ENCODE assay signal across 9 mouse cellular contexts in genomic region chr3:69962187-69962586, GRCm38 (mm10). TPM values are rescaled to one million over a fixed set of nuclear protein-coding genes. Genes with fewer than 3 reads are reported as not detected.
A peak's percentile ranks its signal among the peaks of the same experiment; 100 is the strongest.
DNase-seq lines count a peak whose midpoint lies in the region; ATAC-seq and TF ChIP-seq lines count a peak whose summit lies in the region.
"Had no signal": no experiment of that assay in that cellular context is flagged by ENCODE, and none has a peak within 500 bp of the region (broad histone marks: within the 10 kb centered on the region; RNA-seq: fewer than 3 reads in every experiment).

No protein-coding gene starts in this region.

- H3K4me3 ChIP-seq in midbrain, postnatal 0 days (ENCODE audit: low read depth, low read length) = no peak overlapping the region
- no peak overlapping the region for H3K4me3 ChIP-seq in midbrain, embryonic 11.5 days (ENCODE audit: low read depth, low read length)
- no peak overlapping the region for H3K4me3 ChIP-seq in small intestine, adult 2 months (ENCODE audit: low read depth, low read length)

- no peaks in the 10 kb centered on the region for H3K36me3 ChIP-seq in midbrain, postnatal 0 days (ENCODE audit: insufficient read depth, low read length)
- H3K36me3 ChIP-seq in midbrain, embryonic 11.5 days (ENCODE audit: control insufficient read depth, insufficient read depth, low read length) = no peaks in the 10 kb centered on the region
- no peaks in the 10 kb centered on the region for H3K36me3 ChIP-seq in small intestine, adult 2 months (ENCODE audit: control insufficient read depth, insufficient read depth, low read length)

- no peak for TF ChIP-seq POLR2A in small intestine, adult 2 months (IDR thresholded peaks at IDR 0.05; ENCODE audit: low read depth, low read length)

- no peaks in the 10 kb centered on the region for H3K27me3 ChIP-seq in midbrain, postnatal 0 days (ENCODE audit: insufficient read depth, low read length)
- H3K27me3 ChIP-seq in midbrain, embryonic 11.5 days (ENCODE audit: control insufficient read depth, insufficient read depth, low read length) = no peaks in the 10 kb centered on the region
- no peaks in the 10 kb centered on the region for H3K27me3 ChIP-seq in small intestine, adult 2 months (ENCODE audit: control insufficient read depth, insufficient read depth, low read length)

- H3K9me3 ChIP-seq in midbrain, postnatal 0 days (ENCODE audit: low read length) = no peaks in the 10 kb centered on the region
- no peaks in the 10 kb centered on the region for H3K9me3 ChIP-seq in midbrain, embryonic 11.5 days (ENCODE audit: control insufficient read depth, low read length)

- TF ChIP-seq CTCF in midbrain, postnatal 0 days (IDR thresholded peaks at IDR 0.05) = peak; percentile 61
- TF ChIP-seq CTCF in small intestine, adult 2 months (IDR thresholded peaks at IDR 0.05; ENCODE audit: extremely low read depth, insufficient read length, insufficient replicate concordance, low read depth, low read length) = peak; percentile 54; the same call in 1 of the 2 replicates

- no peak overlapping the region for H3K9ac ChIP-seq in midbrain, postnatal 0 days (replicated peaks; ENCODE audit: low read length, poor library complexity, severe bottlenecking)
- no peak overlapping the region for H3K9ac ChIP-seq in midbrain, embryonic 11.5 days (ENCODE audit: low read length)

- no peak overlapping the region for H3K27ac ChIP-seq in midbrain, postnatal 0 days (ENCODE audit: low read depth, low read length)
- no peak overlapping the region for H3K27ac ChIP-seq in midbrain, embryonic 11.5 days (ENCODE audit: low read depth, low read length)
- no peak overlapping the region for H3K27ac ChIP-seq in small intestine, adult 2 months (ENCODE audit: insufficient read depth, low read depth, low read length)

- WGBS in midbrain, postnatal 0 days = 65% methylated on average over 5 of the region's 5 CpGs
- WGBS in midbrain, embryonic 11.5 days = 62% methylated on average over 5 of the region's 5 CpGs
- 51% methylated on average over 5 of the region's 5 CpGs for WGBS in small intestine, adult 2 months

- peak; percentile 61; the same call in 1 of the 2 replicates for ATAC-seq in cerebellum, adult (ENCODE audit: insufficient number of reproducible peaks, low FRiP score, low TSS enrichment)
- no peak for ATAC-seq in midbrain, postnatal 0 days (ENCODE audit: low FRiP score)
- ATAC-seq in midbrain, embryonic 11.5 days (ENCODE audit: low FRiP score) = no peak

- no peak overlapping the region for H3K4me2 ChIP-seq in midbrain, postnatal 0 days (ENCODE audit: low read depth, low read length, poor library complexity, severe bottlenecking)
- H3K4me2 ChIP-seq in midbrain, embryonic 11.5 days = no peak overlapping the region

- no peak for DNase-seq in cerebellum, postnatal 4 days (ENCODE audit: low spot score in 2 of 2)
- no peak for DNase-seq in midbrain, postnatal 0 days (ENCODE audit: low spot score)
- no peak for DNase-seq in midbrain, embryonic 11.5 days (ENCODE audit: low spot score, missing footprints)
- DNase-seq in cerebellum, adult 11-12 months = peak; percentile 4
- DNase-seq in kidney, adult 9 months = peak; percentile 46
- DNase-seq in right cerebral cortex, postnatal 25 days = no peak

- no peaks in the 10 kb centered on the region for H3K4me1 ChIP-seq in midbrain, postnatal 0 days (ENCODE audit: insufficient read depth, low read length)
- H3K4me1 ChIP-seq in midbrain, embryonic 11.5 days (ENCODE audit: control insufficient read depth, insufficient read depth, low read length) = no peaks in the 10 kb centered on the region
- no peaks in the 10 kb centered on the region for H3K4me1 ChIP-seq in small intestine, adult 2 months (ENCODE audit: control insufficient read depth, insufficient read depth, insufficient read length, low read length)

RNA-seq across cellular contexts. Expression of gene Otol1, which starts 45.2 kb away (rescaled TPM):
- total RNA-seq in midbrain, postnatal 0 days (2014; rRNA removed) = not detected in 2 replicates
- not detected in 2 replicates for polyA plus RNA-seq in midbrain, postnatal 0 days (2015; fragmentation: Nextera tagmentation; extraction: Ambion mirVana)
- not detected in 2 replicates for polyA plus RNA-seq in midbrain, embryonic 11.5 days (2014; fragmentation: Nextera tagmentation; extraction: Ambion mirVana)
- polyA plus RNA-seq in small intestine, adult 2 months (2012; rRNA removed) = not detected in 2 replicates
- total RNA-seq: left cerebral cortex, adult 18-20 months had no signal

Comparison
In these comparisons a context has a peak if more than half of its experiments do, and no peak if none do; other contexts are left out.
1. DNase-seq: peak in cerebellum, adult 11-12 months (single experiment) and kidney, adult 9 months (single experiment); none in cerebellum, postnatal 4 days (0 of 2), midbrain, postnatal 0 days (single experiment), midbrain, embryonic 11.5 days (single experiment) and right cerebral cortex, postnatal 25 days (single experiment).